Mouse (Mus musculus) forebrain, embryonic 13.5 days (tissue): ENCODE results near the gene Cdk6. TPM values are rescaled to one million over a fixed set of nuclear protein-coding genes. Genes with fewer than 3 reads are reported as not detected.

Experiments used
- ATAC-seq: fragments of 200-750 bp; cut with Nextera tagmentation; 2 replicates; pipeline ENCODE4 v1.8.0; 2017
- H3K27ac ChIP-seq: fragments of 300-500 bp; sonication (generic); 2 replicates; pipeline ENCODE4 v1.5.1; 2015; ENCODE audit warnings: inconsistent platforms, mild to moderate bottlenecking, moderate library complexity
- H3K27me3 ChIP-seq: fragments of 300-500 bp; sonication (generic); 2 replicates; pipeline ENCODE4 v1.6.1; 2015; ENCODE audit warnings: mild to moderate bottlenecking, inconsistent platforms
- H3K36me3 ChIP-seq: fragments of 300-500 bp; sonication (generic); 2 replicates; pipeline ENCODE4 v1.6.1; 2015; ENCODE audit warnings: mild to moderate bottlenecking, inconsistent platforms; ENCODE audit not compliant: poor library complexity, severe bottlenecking
- H3K4me1 ChIP-seq: fragments of 300-500 bp; sonication (generic); 2 replicates; pipeline ENCODE4 v1.6.1; 2015; ENCODE audit warnings: inconsistent platforms
- H3K4me2 ChIP-seq: fragments of 300-500 bp; sonication (generic); 2 replicates; pipeline ENCODE4 v1.6.1; 2015; ENCODE audit warnings: inconsistent platforms, mild to moderate bottlenecking, moderate library complexity
- H3K4me3 ChIP-seq: fragments of 300-500 bp; sonication (generic); 2 replicates; pipeline ENCODE4 v1.5.1; 2015; ENCODE audit warnings: mild to moderate bottlenecking, inconsistent platforms
- H3K9ac ChIP-seq: fragments of 300-500 bp; sonication (generic); 2 replicates; pipeline ENCODE4 v1.6.1; 2015; ENCODE audit warnings: mild to moderate bottlenecking, inconsistent platforms
- H3K9me3 ChIP-seq: fragments of 300-500 bp; sonication (generic); replicated peaks from 2 replicates; pipeline ENCODE4 v1.6.1; 2016; ENCODE audit warnings: inconsistent platforms
- WGBS: fragments of 180-500 bp; shearing (Covaris S2); methylation state at CpG from one replicate; pipeline ENCODE4 v1.1.7; 2015; 5-methylcytosine and 5-hydroxymethylcytosine counted together
- polyA plus RNA-seq: library from polyadenylated mRNA; unstranded; fragments of >200 nt; fragmentation: Nextera tagmentation; extraction: Ambion mirVana; gene quantifications from 2 replicates; pipeline ENCODE4 v1.2.1, GENCODE M21; 2015

The Cdk6 gene
- polyA plus RNA-seq, 1 experiment from 2014 or later = 34.4 TPM

DNA sequence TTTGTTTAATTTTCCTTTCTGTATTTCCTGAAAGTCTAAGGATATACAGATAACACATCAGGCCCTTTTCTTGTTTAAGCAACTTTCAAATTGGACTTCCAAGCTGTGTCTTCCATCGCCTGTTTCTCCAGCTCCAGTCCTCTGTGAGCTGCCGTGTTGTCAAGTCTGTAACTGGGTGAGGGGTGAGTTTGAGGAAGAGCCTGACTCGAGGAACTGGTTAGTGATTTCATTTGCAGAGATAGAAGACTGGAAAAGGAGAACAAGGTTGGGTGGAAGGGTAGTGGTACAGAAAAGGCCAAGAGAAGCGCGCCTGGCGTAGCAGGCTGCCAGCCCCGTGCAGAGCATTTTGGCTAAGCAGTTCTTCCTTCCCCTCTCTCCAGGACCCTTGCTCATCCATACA, 120.1 kb downstream of the Cdk6 start:
- Histone ChIP-seq H3K4me2 (no peak overlapping the region), H3K9ac (no peak overlapping the region), H3K27ac (no peak overlapping the region), H3K4me3 (no peak overlapping the region), H3K4me1 (no peaks in the 10 kb centered on the region), H3K27me3 (no peaks in the 10 kb centered on the region), H3K9me3 (no peaks in the 10 kb centered on the region), H3K36me3 (no peaks in the 10 kb centered on the region)
- 95% methylated on average over 7 of the region's 7 CpGs for WGBS
- ATAC-seq = no peak

DNA sequence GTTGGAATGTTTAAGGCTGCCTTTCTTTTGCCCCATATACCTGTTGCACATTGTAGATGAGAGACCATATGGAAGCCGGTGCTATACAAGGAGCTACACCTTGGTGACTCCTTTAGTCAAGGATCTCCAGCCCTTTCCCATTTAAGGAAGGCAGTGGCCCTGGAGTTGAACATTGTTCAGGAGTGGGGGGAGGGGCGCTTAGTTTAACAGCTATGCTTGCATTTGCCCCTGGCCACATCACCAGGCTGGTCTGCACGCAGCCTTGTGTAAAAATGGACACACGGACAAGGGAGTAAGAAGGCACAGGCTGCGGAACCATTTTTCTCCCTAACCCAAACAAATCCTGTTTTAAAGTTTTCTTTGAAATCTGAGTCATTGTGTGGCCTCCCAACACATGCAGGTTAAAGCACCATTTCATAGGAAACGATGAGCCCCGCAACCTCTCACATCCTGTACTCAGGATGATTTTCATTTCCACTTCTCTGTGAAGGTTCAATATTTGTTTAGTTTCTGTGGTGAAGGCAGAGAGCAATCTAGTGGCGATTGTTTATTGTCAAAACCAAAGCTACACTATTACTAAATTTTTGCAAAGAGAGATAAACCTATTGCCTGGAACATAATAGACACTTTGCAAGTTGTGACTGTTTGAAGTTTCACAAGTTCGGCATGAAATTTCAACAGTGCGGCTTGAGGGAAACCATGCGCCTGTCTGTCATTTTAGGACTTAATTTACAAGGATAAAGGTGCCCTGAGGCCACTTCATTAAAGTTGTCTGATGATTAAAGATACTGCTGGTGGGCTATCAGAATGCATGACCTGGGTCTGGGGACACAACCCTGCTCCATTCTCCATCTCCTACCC, 121.8 kb downstream of the Cdk6 start:
- 88% methylated on average over 11 of the region's 11 CpGs for WGBS
- H3K9ac ChIP-seq = no peak overlapping the region
- no peaks in the 10 kb centered on the region for H3K9me3 ChIP-seq
- H3K4me3 ChIP-seq = no peak overlapping the region
- no peaks in the 10 kb centered on the region for H3K4me1 ChIP-seq
- H3K27ac ChIP-seq = no peak overlapping the region
- no peak for ATAC-seq
- no peak overlapping the region for H3K4me2 ChIP-seq
- H3K27me3 ChIP-seq = no peaks in the 10 kb centered on the region
- no peaks in the 10 kb centered on the region for H3K36me3 ChIP-seq

DNA sequence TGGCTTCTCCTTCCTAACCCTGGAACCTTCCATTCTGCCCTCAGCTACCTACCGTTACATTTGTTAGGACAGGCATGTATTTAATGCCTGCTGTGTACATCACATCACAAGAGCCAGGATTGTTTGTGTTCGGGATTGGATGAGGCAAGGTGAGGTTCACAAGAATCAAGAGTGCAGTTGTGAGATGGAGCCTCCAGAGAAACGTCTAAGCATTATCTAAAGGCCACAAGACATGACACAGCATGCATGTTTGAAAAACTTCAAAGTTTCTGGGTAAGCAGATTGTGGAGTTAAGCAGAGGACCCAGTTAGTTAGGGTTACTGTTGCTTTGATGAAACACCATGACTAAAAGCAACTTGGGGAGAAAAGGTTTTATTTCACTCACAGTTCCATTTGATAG, 122.5 kb downstream of the Cdk6 start:
- no peak overlapping the region for H3K9ac ChIP-seq
- no peaks in the 10 kb centered on the region for H3K9me3 ChIP-seq
- no peak overlapping the region for H3K4me3 ChIP-seq
- no peaks in the 10 kb centered on the region for H3K27me3 ChIP-seq
- ATAC-seq = no peak
- H3K27ac ChIP-seq = no peak overlapping the region
- 94% methylated on average over 3 of the region's 3 CpGs for WGBS
- H3K4me2 ChIP-seq = no peak overlapping the region
- H3K36me3 ChIP-seq = no peaks in the 10 kb centered on the region
- no peaks in the 10 kb centered on the region for H3K4me1 ChIP-seq

DNA sequence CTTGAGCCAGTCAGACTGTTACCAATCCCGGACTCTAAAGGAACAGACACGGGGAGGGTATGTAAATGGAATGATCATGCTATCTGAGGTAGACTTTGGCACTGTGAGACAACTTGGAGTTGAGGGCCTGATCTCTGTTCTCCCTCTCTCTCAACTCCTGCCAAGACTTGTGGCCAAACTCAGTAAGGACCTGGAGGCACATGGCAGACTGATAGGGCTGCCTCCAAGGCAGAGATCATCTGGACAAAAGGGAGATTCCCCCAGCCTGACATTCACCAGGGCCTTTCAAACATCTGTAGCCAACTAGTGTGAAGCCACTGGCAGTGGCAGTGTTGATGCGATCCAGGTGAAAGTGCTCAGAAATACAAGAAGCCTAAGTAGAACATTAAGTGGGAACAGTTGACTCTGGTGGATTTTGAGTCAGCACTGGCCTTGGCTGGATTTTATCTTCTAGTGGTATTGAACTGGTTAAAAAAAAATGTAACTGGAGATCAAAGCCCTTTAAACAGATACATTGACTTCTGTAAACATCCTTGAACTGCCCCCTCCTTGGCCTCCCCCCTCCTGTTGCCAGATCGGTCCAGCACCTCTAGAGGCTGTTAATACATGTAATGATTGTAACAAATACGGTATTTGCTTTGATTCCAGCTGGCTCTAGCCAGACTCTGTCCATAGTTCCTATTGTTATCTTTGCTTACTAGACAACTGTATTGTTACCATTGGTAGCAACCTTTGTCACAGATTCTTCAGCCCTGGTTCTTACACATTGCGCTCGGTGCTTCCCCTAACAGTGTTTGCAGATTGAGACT, 125.0 kb downstream of the Cdk6 start:
- H3K4me2 ChIP-seq = no peak overlapping the region
- H3K27ac ChIP-seq = no peak overlapping the region
- 78% methylated on average over 7 of the region's 7 CpGs for WGBS
- H3K4me3 ChIP-seq = no peak overlapping the region
- no peaks in the 10 kb centered on the region for H3K4me1 ChIP-seq
- H3K9ac ChIP-seq = no peak overlapping the region
- H3K36me3 ChIP-seq = no peaks in the 10 kb centered on the region
- ATAC-seq = no peak
- H3K27me3 ChIP-seq = no peaks in the 10 kb centered on the region
- no peaks in the 10 kb centered on the region for H3K9me3 ChIP-seq

GRCm38 (mm10) chr5:3470866-3471265, 129.6 kb downstream of the Cdk6 start:
- Histone ChIP-seq H3K27ac (no peak overlapping the region), H3K9me3 (no peaks in the 10 kb centered on the region), H3K4me2 (no peak overlapping the region), H3K9ac (no peak overlapping the region), H3K4me3 (no peak overlapping the region), H3K27me3 (no peaks in the 10 kb centered on the region), H3K4me1 (no peaks in the 10 kb centered on the region), H3K36me3 (no peaks in the 10 kb centered on the region)
- WGBS = 74% methylated on average over 10 of the region's 10 CpGs
- no peak for ATAC-seq

DNA sequence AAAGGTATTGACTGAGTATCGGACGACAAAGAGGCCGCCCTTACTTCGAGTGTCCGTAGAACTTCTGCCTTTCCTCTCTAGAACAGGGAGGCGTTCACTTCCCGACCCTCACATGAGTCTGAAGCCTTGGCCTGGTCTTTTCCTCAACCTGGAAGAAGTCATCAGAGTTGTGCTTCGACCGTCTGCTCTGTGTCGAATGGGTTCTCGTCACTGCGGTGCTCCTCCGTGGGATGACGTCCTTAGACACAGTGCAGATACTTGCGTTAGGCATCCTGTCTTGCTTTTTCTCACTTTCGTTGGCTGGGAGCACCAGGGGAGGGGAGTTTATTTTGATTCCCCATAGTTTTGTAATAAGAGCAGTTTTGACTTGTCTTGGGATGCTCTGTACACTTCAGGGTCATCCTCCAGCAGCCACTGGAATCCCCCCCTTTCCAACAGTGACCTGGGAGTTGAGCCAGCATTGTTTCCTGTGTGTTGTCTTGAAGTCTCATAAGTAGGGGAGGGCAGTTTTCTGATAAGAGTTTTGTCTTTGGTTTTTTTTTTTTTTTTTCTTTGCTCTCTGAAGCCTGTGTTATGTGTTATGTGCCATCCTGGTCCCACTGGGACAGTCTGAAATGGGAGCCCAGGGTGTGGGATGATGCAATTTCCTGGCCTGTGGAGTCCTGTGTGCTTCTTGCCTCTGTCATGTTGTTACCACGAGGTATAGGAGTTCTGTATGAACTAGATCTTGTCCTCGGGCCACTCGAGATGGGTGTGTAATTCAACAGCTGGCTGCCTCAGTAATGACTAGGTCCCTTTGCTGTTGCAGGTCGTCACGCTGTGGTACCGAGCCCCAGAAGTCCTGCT, 131.2 kb downstream of the Cdk6 start:
- Histone ChIP-seq H3K9me3 (no peaks in the 10 kb centered on the region), H3K27ac (no peak overlapping the region), H3K9ac (no peak overlapping the region), H3K4me1 (no peaks in the 10 kb centered on the region), H3K4me2 (no peak overlapping the region), H3K27me3 (no peaks in the 10 kb centered on the region), H3K4me3 (no peak overlapping the region), H3K36me3 (no peaks in the 10 kb centered on the region)
- 92% methylated on average over 22 of the region's 22 CpGs for WGBS
- ATAC-seq = no peak

GRCm38 (mm10) chr5:3477711-3478110, 136.4 kb downstream of the Cdk6 start:
- H3K27me3 ChIP-seq = no peaks in the 10 kb centered on the region
- H3K4me2 ChIP-seq = no peak overlapping the region
- no peaks in the 10 kb centered on the region for H3K36me3 ChIP-seq
- WGBS = 68% methylated on average over 3 of the region's 3 CpGs
- H3K4me3 ChIP-seq = no peak overlapping the region
- H3K9me3 ChIP-seq = no peaks in the 10 kb centered on the region
- no peaks in the 10 kb centered on the region for H3K4me1 ChIP-seq
- no peak overlapping the region for H3K9ac ChIP-seq
- no peak overlapping the region for H3K27ac ChIP-seq
- no peak for ATAC-seq

- WGBS = 93% methylated on average over 8 of the region's 8 CpGs
- Histone ChIP-seq H3K27me3 (no peaks in the 10 kb centered on the region), H3K9me3 (no peaks in the 10 kb centered on the region), H3K4me1 (no peaks in the 10 kb centered on the region), H3K4me3 (no peak overlapping the region), H3K4me2 (no peak overlapping the region), H3K27ac (no peak overlapping the region), H3K9ac (no peak overlapping the region), H3K36me3 (no peaks in the 10 kb centered on the region)
- no peak for ATAC-seq
Measured at GRCm38 (mm10) chr5:3478216-3478615, 136.9 kb downstream of the Cdk6 start.

- ATAC-seq = no peak
- WGBS = 89% methylated on average over 7 of the region's 7 CpGs
- no peak overlapping the region for H3K9ac ChIP-seq
- H3K27ac ChIP-seq = no peak overlapping the region
- no peak overlapping the region for H3K4me2 ChIP-seq
- H3K4me3 ChIP-seq = no peak overlapping the region
- H3K4me1 ChIP-seq = no peaks in the 10 kb centered on the region
- no peaks in the 10 kb centered on the region for H3K36me3 ChIP-seq
- H3K27me3 ChIP-seq = no peaks in the 10 kb centered on the region
- no peaks in the 10 kb centered on the region for H3K9me3 ChIP-seq
Measured at GRCm38 (mm10) chr5:3479016-3479795, 137.9 kb downstream of the Cdk6 start.

DNA sequence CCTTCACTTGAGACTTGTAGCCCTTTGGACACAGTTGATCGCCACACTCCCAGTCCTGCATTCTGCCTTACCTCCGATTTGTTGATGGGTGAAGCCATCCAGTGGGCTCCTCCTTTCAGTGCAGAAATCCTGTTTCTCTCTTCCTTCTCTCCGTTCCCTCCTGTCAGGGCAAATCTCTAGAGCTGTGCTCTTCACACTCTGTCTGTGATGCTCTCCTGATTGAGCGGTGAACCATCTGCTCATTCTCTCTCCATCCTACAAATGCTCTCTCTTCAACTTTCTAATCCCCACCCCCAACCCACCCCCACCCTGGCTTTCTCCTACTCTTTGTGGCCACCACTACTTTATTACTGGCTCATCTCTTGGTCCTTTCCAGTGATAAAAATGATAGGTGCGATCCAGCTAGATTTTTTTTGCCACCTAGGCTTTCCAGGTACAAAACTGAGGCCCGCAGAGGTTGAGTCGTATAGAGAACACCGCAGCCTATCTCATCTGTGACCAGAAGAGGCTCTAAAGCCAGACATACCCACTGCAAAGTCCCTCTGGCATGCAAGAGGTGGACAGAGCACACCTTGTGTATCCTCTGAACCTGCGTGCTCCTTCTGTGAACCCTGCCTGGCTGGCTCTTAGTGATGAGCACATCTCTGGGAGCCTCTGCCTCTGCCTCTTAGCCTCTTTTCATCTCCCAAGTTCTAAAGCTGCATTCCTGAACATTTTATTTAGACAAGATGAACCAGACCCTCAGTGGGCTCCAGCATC, 139.5 kb downstream of the Cdk6 start:
- WGBS = 91% methylated on average over 9 of the region's 9 CpGs
- ATAC-seq = peak; percentile 50; the same call in 1 of the 2 replicates
- Histone ChIP-seq H3K27me3 (no peaks in the 10 kb centered on the region), H3K4me3 (no peak overlapping the region), H3K27ac (no peak overlapping the region), H3K4me1 (no peaks in the 10 kb centered on the region), H3K4me2 (no peak overlapping the region), H3K36me3 (0 out of 2 replicates have a peak, but pooled peaks cover 5% of the 10 kb centered on the region), H3K9ac (no peak overlapping the region), H3K9me3 (no peaks in the 10 kb centered on the region)

DNA sequence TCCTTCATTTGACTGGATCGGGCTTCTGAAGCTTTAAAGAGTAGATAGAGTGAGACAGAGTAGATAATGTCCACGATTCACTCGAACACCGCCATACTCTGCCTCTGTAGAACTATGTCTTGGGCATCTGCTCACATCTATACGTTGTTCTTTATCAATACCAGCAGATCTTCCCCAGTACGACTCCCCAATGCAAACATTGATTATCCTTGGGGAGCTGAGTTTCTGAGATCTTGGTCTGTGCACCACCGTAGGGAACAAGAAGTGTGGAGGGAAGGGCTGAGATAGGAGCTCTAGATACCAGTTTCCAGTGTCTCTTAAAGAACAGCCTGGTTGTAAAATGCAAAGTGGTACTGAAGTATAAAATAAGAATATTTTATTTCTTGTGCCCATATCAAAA, 141.2 kb downstream of the Cdk6 start:
- H3K27me3 ChIP-seq = no peaks in the 10 kb centered on the region
- WGBS = 95% methylated on average over 7 of the region's 7 CpGs
- no peak overlapping the region for H3K4me3 ChIP-seq
- no peak overlapping the region for H3K27ac ChIP-seq
- no peaks in the 10 kb centered on the region for H3K4me1 ChIP-seq
- no peaks in the 10 kb centered on the region for H3K9me3 ChIP-seq
- 0 out of 2 replicates have a peak, but pooled peaks cover 7% of the 10 kb centered on the region for H3K36me3 ChIP-seq
- ATAC-seq = no peak
- H3K9ac ChIP-seq = no peak overlapping the region
- no peak overlapping the region for H3K4me2 ChIP-seq
